Mouse (Mus musculus) thymus, adult 2 months (tissue): ENCODE data around the gene Ubr2.

ENCODE experiments used
- CTCF ChIP-seq: fragments of 200-500 bp; IDR thresholded peaks from 2 replicates; pipeline ENCODE4 v1.5.1; 2012; ENCODE audit warnings: mild to moderate bottlenecking, control low read depth, low read length, moderate library complexity, borderline replicate concordance; ENCODE audit not compliant: control insufficient read depth, poor library complexity, insufficient read depth; ENCODE audit errors: extremely low read depth
- POLR2A ChIP-seq: fragments of 200-500 bp; IDR thresholded peaks from 2 replicates; pipeline ENCODE4 v1.6.1; 2012; ENCODE audit warnings: mild to moderate bottlenecking, low read length, control low read depth, moderate library complexity; ENCODE audit not compliant: control insufficient read depth, poor library complexity, insufficient read depth; ENCODE audit errors: extremely low read depth

- TF ChIP-seq CTCF (no peak), POLR2A (no peak)
Observed at GRCm38 (mm10) chr17:47003305-47003704, 7.1 kb downstream of the Ubr2 start.
